Mouse (Mus musculus): Measurements from ENCODE around the gene Arhgef2.

Arhgef2 gene

DNA sequence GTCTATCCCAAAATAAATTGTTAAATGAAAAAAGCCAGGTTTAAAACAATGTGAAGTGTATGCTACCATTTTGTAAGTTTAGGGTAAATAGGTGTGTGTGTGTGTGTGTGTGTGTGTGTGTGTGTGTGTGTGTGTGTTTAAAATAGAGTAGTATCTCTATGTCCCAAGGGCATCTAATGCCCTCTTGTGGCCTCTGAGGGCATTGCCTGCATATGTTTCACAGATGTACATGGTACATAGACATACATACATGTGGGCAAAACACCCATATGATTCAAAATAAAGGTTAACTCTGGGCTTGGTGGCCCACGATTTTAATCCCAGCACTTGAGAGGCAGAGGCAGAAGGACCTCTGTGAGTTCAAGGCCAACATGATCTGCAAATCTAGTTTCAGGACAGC lies 34.9 kb downstream of the Arhgef2 start:
- peak in 1 of 2 experiments; percentile 72 for DNase-seq (ENCODE audit: low spot score in 2 of 2)

GRCm38 (mm10) chr3:88643078-88643477 lies 37.3 kb downstream of the Arhgef2 start:
- DNase-seq (ENCODE audit: low spot score in 2 of 2) = no peak

- DNase-seq (ENCODE audit: low spot score in 2 of 2) = no peak
These were observed 40.2 kb downstream of the Arhgef2 start for GRCm38 (mm10) chr3:88645937-88646336.

GRCm38 (mm10) chr3:88646426-88646995 lies 40.7 kb downstream of the Arhgef2 start:
- DNase-seq (ENCODE audit: low spot score in 2 of 2) = no peak

GRCm38 (mm10) chr3:88647076-88647475 lies 41.3 kb downstream of the Arhgef2 start:
- no peak for DNase-seq (ENCODE audit: low spot score in 2 of 2)

GRCm38 (mm10) chr3:88647779-88648413 lies 42.1 kb downstream of the Arhgef2 start:
- DNase-seq (ENCODE audit: low spot score in 2 of 2) = no peak

- DNase-seq (ENCODE audit: low spot score in 2 of 2) = no peak
These were observed 42.8 kb downstream of the Arhgef2 start for GRCm38 (mm10) chr3:88648452-88649168.

- no peak for DNase-seq (ENCODE audit: low spot score in 2 of 2)
These were observed 43.4 kb downstream of the Arhgef2 start for GRCm38 (mm10) chr3:88649186-88649585.

- DNase-seq (ENCODE audit: low spot score in 2 of 2) = no peak
These were observed 44.2 kb downstream of the Arhgef2 start for GRCm38 (mm10) chr3:88649967-88650366.

DNA sequence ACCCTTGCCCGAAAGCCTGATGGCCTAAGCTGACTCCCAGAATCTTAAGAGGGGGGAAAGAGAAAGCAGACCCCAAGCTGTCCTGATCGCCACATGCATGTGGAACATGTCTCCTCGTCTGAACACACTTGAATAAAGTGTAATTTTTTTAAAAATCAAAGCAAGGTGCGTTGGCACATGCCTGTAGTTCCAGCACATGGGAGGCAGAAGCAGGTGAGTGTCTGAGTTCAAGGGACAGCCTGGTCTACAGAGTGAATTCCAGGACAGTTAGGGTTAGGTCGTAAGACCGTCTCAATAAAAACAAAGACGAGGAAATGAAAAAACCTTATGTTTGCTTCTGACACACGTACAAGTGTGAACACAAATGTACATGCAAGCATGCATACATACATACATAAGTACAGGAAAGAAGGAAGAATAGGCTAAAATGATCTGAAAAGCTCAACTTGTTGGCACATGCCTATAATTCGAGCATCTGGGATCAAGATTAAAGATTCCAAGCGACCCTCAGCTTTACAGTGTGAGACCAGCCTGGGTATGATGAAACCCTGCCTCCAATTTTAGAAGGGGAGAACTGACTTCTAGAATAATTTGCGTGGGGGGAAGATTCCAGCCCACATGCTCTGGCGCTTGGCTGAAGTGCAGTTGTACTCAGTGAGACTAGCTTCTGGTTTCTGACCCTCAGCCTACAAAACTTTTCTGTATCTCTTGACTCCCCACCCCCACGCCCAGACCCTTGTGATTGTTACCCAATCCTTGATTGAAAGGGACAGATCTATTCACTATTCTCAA lies 45.1 kb downstream of the Arhgef2 start:
- DNase-seq (ENCODE audit: low spot score in 2 of 2) = no peak

GRCm38 (mm10) chr3:88651669-88652618 lies 46.2 kb downstream of the Arhgef2 start:
- no peak for DNase-seq (ENCODE audit: low spot score in 2 of 2)

DNA sequence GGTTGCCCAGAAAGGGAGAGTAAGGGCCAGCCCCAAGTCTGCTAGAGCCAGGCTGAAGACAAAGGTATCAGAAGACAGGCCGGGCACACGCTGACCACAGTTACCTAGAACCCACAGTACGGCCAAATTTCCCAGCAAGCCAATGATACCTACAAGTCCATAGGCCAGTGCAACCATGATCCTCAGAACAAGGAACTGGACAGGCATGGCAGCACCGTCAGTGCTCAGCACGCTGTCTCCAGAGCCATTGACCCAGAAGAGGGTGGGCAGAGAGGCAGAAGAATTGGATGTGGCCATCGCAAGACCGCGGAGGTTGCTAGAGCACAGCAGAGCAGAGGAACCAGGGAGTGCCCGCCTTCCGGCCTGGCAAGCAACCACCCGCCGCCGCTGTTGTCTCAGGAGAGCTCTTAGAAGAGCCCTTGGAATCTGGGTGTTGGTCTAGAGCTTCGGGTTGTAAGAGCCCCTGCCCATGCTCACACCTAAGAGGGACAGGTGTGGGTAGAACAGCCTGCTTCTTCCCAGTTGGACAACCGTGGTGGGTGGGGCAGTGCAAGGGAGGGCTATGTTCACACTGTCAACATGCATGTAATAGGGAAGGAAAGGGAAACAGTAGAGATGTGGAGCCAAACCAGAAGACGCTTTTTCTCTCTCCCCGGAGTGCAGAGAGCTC lies 47.2 kb downstream of the Arhgef2 start, which contains the start of gene Rxfp4:
Rxfp4 (minus strand) TSS at position 297 of the 670 bp plus-strand sequence.
- DNase-seq (ENCODE audit: low spot score in 2 of 2) = no peak

GRCm38 (mm10) chr3:88653516-88654370 lies 48.0 kb downstream of the Arhgef2 start:
- no peak for DNase-seq (ENCODE audit: low spot score in 2 of 2)

DNA sequence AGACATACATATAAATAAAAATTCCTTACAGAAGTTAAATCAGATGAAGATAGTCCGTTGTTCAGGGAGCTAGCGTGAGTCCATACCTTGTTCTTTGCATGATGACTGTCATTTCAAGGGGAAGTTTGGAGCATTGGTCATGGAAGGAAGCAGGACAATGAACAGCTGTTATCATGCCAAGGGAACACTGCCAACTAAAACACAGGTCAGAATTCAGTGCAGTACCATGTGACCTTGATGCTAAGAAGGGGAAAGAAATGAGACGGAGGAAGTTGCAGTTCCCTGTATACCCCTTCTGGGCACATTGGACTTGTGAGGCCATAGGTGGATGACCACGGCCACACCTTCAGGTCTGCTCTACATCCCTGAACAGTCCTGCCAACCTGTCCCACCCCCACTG lies 48.9 kb downstream of the Arhgef2 start:
- no peak for DNase-seq (ENCODE audit: low spot score in 2 of 2)

DNA sequence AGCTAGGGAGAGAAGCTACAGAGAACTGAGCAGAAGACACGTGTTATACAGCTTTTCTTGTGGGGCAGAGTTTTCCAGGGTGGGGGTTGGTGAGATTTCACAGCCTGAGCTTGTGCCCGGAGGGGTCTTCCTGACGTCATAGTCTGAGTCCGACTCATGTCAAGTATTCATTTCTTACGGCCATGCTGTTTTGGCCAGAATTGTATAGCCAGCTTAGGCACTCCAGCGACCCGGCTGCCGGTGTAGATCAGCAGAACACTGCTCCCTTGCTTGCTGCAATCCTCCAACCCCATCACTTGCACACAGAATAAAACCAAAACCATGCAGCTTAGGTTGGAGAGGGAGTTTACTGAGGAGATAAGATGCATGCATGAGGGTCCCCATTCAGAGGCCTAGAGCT lies 49.9 kb downstream of the Arhgef2 start:
- no peak for DNase-seq (ENCODE audit: low spot score in 2 of 2)

GRCm38 (mm10) chr3:88658441-88659127 lies 52.8 kb downstream of the Arhgef2 start:
- DNase-seq (ENCODE audit: low spot score in 2 of 2) = no peak

- no peak for DNase-seq (ENCODE audit: low spot score in 2 of 2)
These were observed 54.0 kb downstream of the Arhgef2 start for GRCm38 (mm10) chr3:88659798-88660197.

- DNase-seq (ENCODE audit: low spot score in 2 of 2) = no peak
These were observed 58.3 kb downstream of the Arhgef2 start for GRCm38 (mm10) chr3:88664095-88664494.

DNA sequence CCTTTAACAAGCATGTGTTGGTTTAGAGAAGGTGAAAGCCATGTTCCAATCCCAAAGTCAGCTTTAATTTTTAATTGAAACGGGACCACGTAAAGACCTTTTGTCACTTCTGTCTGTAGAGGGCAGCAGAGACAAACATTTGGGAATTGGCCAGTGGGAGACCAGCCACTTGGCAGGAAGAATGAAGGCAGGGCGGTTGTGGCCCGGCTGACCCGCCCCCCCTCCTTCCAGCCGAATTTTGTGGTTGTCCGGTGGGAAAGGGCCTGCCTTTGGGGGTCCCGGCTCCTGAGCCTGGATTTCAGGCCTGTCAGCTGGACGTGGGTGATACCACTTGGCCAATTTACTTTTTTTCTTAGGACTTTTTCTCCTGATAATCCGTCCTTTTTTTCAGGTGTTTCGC lies 71.6 kb downstream of the Arhgef2 start:
- peak in 1 of 2 experiments; percentile 36 for DNase-seq (ENCODE audit: low spot score in 2 of 2)
